Mouse (Mus musculus) myocyte (in vitro differentiated cells): Measurements from ENCODE around the gene Hnrnpul1.

Experiments used
- CEBPB ChIP-seq: IDR thresholded peaks from 2 replicates; pipeline ENCODE4 v1.6.1; 2011; ENCODE audit warnings: mild to moderate bottlenecking, moderate library complexity; ENCODE audit not compliant: poor library complexity, insufficient read depth, severe bottlenecking
- E2F4 ChIP-seq: IDR thresholded peaks from one replicate; pipeline ENCODE4 v1.6.1; 2011; ENCODE audit warnings: mild to moderate bottlenecking, control low read depth, moderate library complexity; ENCODE audit not compliant: insufficient read depth
- MAX ChIP-seq: IDR thresholded peaks from one replicate; pipeline ENCODE4 v1.6.1; 2011; ENCODE audit warnings: low read depth, mild to moderate bottlenecking, control low read depth
- MYOD1 ChIP-seq, 3 experiments: IDR thresholded peaks; one replicate each; pipeline ENCODE4 v1.6.1; 2011; ENCODE audit warnings: control low read depth in 2 of 3, low read depth in 2 of 3, mild to moderate bottlenecking in 2 of 3, moderate library complexity in 1 of 3; ENCODE audit not compliant: insufficient read length in 2 of 3, control insufficient read depth in 1 of 3
- MYOG ChIP-seq, 3 experiments: IDR thresholded peaks; one replicate each; pipeline ENCODE4 v1.6.1; 2011; ENCODE audit warnings: control low read depth in 2 of 3, low read depth in 2 of 3, mild to moderate bottlenecking in 2 of 3; ENCODE audit not compliant: insufficient read length in 2 of 3, control insufficient read depth in 1 of 3, insufficient read depth in 1 of 3
- POLR2A ChIP-seq: IDR thresholded peaks from one replicate; pipeline ENCODE4 v1.6.1; 2011; ENCODE audit warnings: low read depth, mild to moderate bottlenecking, control low read depth, moderate library complexity; ENCODE audit not compliant: insufficient read length
- POLR2AphosphoS2 ChIP-seq: IDR thresholded peaks from one replicate; pipeline ENCODE4 v1.6.1; 2011; ENCODE audit warnings: low read depth, control low read depth; ENCODE audit not compliant: insufficient read length
- REST ChIP-seq: IDR thresholded peaks from one replicate; pipeline ENCODE4 v1.6.1; 2011; ENCODE audit warnings: mild to moderate bottlenecking, control low read depth, moderate library complexity; ENCODE audit not compliant: insufficient read depth, insufficient read length
- SRF ChIP-seq: IDR thresholded peaks from one replicate; pipeline ENCODE4 v1.6.1; 2011; ENCODE audit warnings: low read depth; ENCODE audit not compliant: control insufficient read depth, insufficient read length
- TCF12 ChIP-seq: IDR thresholded peaks from one replicate; pipeline ENCODE4 v1.6.1; 2011; ENCODE audit warnings: mild to moderate bottlenecking, control low read depth; ENCODE audit not compliant: poor library complexity, insufficient read depth, severe bottlenecking
- TCF3 ChIP-seq: IDR thresholded peaks from one replicate; pipeline ENCODE4 v1.6.1; 2011; ENCODE audit warnings: low read depth, control low read depth; ENCODE audit not compliant: insufficient read length
- USF1 ChIP-seq: IDR thresholded peaks from one replicate; pipeline ENCODE4 v1.6.1; 2011; ENCODE audit warnings: low read depth, mild to moderate bottlenecking, control low read depth, moderate library complexity

DNA sequence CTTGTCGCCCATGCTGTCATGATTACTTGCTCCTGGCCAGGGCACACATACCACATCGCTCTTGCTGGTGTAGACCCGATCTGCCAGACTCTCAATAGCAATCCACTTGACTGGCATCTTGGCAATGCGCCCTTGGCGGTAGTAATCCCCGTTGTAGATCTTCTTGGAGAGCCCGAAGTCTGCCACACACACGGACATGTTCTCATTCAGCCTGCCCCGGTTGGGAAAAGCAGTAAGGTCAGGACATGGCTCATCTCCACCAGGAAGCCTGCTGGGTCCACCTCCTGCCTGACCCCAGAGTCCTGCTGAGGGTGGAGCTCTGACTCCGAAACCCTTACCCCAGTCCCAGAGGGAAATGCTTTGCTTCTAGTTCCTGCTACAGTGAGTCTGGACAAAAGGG lies 6.8 kb upstream of the Hnrnpul1 start:
- TF ChIP-seq SRF = no peak
- TF ChIP-seq POLR2A = no peak
- TF ChIP-seq MYOG (IDR thresholded peaks at IDR 0.05; ENCODE audit: control insufficient read depth in 1 of 3, insufficient read depth in 1 of 3, insufficient read length in 2 of 3, low read depth in 2 of 3) = no peak
- TF ChIP-seq POLR2AphosphoS2 = no peak
- no peak for TF ChIP-seq MAX
- no peak for TF ChIP-seq TCF12
- TF ChIP-seq E2F4 = no peak
- no peak for TF ChIP-seq MYOD1 (IDR thresholded peaks at IDR 0.05; ENCODE audit: control insufficient read depth in 1 of 3, insufficient read length in 2 of 3, low read depth in 2 of 3)
- TF ChIP-seq USF1 = no peak
- TF ChIP-seq CEBPB = no peak
- no peak for TF ChIP-seq REST
- no peak for TF ChIP-seq TCF3
